Mouse (Mus musculus): ENCODE data around the gene Satb1. TPM values are rescaled to one million over a fixed set of nuclear protein-coding genes. Genes with fewer than 3 reads are reported as not detected.

Gene Satb1
- 16.3 TPM in 2 replicates for polyA plus RNA-seq (2016; fragmentation: Nextera tagmentation; extraction: Ambion mirVana)

DNA sequence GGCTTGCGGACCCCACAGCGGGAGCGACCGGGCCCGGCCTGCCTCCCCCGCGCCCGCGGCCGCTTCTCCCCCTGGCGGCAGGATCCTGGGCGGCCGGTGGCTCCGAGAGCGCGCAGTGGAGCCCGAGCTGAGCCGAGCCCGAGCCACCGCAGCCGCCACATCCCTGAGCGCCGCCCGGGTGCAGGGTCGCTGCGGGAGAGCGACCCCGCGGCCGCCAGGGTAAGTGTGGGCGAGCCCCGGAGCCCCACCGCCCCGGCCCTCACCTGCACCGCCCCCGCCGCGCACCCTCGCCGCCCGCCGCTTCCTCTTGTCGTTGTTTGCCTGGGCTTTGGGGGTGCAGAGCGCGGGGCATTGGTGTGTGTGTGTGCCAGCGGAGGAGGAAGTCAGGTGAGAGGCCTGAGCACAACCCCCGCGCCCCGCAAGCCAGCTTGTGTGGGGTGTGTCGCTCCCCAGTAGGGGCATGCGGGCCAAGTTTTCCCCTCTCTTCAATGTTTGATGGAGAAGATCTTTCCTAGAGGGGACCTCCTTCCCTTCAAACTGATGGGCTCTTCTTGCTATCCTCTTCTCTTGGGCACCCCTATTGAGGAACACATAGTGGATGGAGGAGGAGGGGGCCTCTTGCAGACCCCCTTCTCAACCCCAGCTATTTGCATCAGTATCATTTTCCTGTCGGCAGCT is at the start of gene Satb1:
TSS of gene Satb1 (minus strand) at position 391 of the 678 bp plus-strand sequence.
- Histone ChIP-seq H3K9me3 (no peaks in the 10 kb centered on the region), H3K36me3 (replicated peaks) (no peaks in the 10 kb centered on the region), H3K4me1 (peaks cover 23% of the 10 kb centered on the region), H3K27me3 (replicated peaks; ENCODE audit: low read depth, poor library complexity, severe bottlenecking) (peaks cover 81% of the 10 kb centered on the region), H3K27ac (replicated peaks) (peak within 1 kb of the TSS; percentile 79), H3K4me3 (peak within 1 kb of the TSS; percentile 75)
- WGBS, result under 1% methylated on average over 52 of the region's 52 CpGs
- DNase-seq (ENCODE audit: low spot score), result peak; percentile 84

DNA sequence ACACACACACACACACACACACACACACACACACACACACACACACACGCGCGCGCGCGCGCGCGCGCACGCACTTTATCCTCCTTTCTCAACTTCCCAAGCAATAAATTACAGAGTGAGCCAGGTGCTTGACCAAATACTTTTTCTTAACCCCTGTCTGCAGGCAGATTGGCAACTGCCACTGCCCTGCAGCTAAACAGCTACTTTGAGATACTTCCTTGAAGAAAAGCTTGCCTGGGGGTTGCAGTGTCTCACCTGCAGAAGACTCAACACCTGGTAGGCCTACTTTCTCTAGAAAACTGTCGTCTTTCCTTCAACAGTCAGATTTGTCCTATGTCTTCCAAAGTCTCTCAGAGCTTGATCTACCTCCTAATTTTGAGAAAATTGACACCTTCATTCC is 49.5 kb upstream of the Satb1 start:
- Histone ChIP-seq H3K4me1 (no peaks in the 10 kb centered on the region), H3K4me3 (no peak overlapping the region), H3K27ac (replicated peaks) (no peak overlapping the region), H3K9me3 (no peaks in the 10 kb centered on the region), H3K27me3 (replicated peaks; ENCODE audit: low read depth, poor library complexity, severe bottlenecking) (no peaks in the 10 kb centered on the region), H3K36me3 (replicated peaks) (no peaks in the 10 kb centered on the region)
- WGBS, result 97% methylated on average over 10 of the region's 12 CpGs
- no peak for DNase-seq (ENCODE audit: low spot score)

DNA sequence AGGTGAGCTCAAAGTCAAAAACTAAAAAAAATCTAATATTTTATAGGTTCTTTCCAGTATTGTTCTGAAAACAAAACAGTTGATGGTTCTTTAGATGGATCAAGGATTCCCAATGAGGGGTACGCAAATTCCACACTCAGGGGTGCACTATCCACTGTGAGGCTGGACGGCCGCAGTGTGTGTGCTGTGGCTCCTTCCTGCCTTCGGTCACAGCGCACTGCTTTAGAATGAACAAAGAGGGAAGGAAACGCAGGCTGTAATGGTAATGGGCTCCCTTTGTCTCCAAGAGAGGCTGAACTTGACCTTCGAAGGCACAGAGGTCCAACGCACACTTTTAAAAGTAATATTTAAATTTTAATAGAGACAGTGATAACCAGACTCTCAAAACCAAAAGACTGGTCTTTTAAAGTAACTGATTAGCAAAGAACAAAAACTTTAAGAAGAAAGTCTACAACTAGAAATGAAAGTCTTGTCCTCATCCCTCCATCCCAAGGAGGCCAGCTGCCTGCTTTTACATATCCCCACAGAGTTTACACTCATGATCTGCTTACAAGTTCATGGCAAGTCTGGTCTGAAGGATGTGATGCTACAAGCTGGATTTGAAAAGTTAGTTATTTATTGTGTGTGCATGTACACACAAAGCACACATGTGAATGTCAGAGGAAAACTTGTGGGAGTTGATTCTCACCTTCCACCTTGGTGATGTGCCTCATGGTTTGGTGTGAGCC is 48.0 kb upstream of the Satb1 start:
- H3K36me3 ChIP-seq (replicated peaks), result no peaks in the 10 kb centered on the region
- H3K4me1 ChIP-seq, result no peaks in the 10 kb centered on the region
- H3K27me3 ChIP-seq (replicated peaks; ENCODE audit: low read depth, poor library complexity, severe bottlenecking), result no peaks in the 10 kb centered on the region
- no peak overlapping the region for H3K4me3 ChIP-seq
- no peak for DNase-seq (ENCODE audit: low spot score)
- WGBS, result 82% methylated on average over 8 of the region's 8 CpGs
- no peaks in the 10 kb centered on the region for H3K9me3 ChIP-seq
- no peak overlapping the region for H3K27ac ChIP-seq (replicated peaks)

DNA sequence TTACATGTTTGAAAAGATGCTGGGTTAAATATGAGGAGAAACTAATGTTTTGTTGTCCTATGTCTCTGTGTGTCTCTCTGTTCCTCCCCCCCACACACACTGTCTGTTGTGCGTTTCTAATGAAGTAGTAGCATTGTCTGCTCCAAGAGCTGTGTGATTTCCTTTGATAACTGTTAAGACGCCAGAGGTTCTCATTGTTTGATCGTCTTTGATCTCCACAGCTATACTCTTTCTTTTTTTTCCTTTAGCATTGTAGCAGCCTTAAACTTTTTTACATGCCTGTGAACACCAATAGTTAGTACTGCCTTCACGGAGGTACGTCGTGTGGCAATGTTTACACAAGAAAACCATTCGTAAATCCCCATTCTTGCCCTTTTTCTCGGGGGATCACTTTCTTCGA is 47.1 kb upstream of the Satb1 start:
- Histone ChIP-seq H3K27me3 (replicated peaks; ENCODE audit: low read depth, poor library complexity, severe bottlenecking) (no peaks in the 10 kb centered on the region), H3K4me3 (no peak overlapping the region), H3K9me3 (no peaks in the 10 kb centered on the region), H3K36me3 (replicated peaks) (no peaks in the 10 kb centered on the region), H3K27ac (replicated peaks) (no peak overlapping the region), H3K4me1 (no peaks in the 10 kb centered on the region)
- WGBS, result 47% methylated on average over 9 of the region's 9 CpGs
- no peak for DNase-seq (ENCODE audit: low spot score)

DNA sequence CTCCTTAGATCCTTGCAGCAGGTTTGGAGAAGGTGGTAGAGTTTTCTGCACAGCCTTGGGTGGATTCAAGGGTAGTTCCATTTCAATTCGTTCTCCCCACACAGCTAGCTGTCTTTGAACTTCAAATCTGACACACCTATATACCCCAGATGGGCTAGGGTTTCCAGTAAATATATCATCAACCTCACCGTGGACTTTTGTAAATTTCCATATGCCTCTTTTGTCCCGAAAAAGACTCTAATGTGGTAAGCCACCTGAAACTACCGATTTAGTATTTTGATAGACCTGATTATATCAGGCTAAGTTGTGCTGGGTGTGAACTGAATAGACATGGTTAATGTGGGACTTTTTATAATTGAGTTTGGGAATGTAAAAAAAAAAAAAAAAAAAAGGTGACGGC is 46.6 kb upstream of the Satb1 start:
- H3K36me3 ChIP-seq (replicated peaks), result no peaks in the 10 kb centered on the region
- no peak for DNase-seq (ENCODE audit: low spot score)
- no peaks in the 10 kb centered on the region for H3K9me3 ChIP-seq
- H3K27ac ChIP-seq (replicated peaks), result no peak overlapping the region
- H3K4me1 ChIP-seq, result no peaks in the 10 kb centered on the region
- H3K4me3 ChIP-seq, result no peak overlapping the region
- WGBS, result 93% methylated on average over 5 of the region's 5 CpGs
- H3K27me3 ChIP-seq (replicated peaks; ENCODE audit: low read depth, poor library complexity, severe bottlenecking), result no peaks in the 10 kb centered on the region

DNA sequence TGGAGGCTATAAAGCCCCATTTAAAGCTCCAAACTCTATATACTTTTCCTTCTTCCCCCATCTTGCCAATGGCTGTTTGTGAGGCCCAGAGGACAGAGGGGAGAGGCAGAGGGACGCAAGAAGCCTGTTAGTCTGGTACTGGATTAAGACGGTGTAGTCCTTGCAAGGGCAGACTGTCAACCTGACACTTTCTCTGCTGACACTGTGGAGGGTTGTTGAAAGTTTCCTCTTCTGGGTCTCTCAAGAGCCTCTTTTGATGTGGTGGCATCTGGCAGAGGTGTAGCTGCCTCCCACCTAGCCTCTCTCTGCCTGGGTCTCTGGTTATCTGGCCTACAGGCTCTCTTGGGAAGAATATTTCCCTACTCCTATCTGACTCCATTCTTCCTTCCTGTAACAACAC is 46.1 kb upstream of the Satb1 start:
- 81% methylated on average over 2 of the region's 2 CpGs for WGBS
- no peak overlapping the region for H3K4me3 ChIP-seq
- no peak for DNase-seq (ENCODE audit: low spot score)
- H3K4me1 ChIP-seq, result no peaks in the 10 kb centered on the region
- no peaks in the 10 kb centered on the region for H3K36me3 ChIP-seq (replicated peaks)
- no peaks in the 10 kb centered on the region for H3K9me3 ChIP-seq
- no peaks in the 10 kb centered on the region for H3K27me3 ChIP-seq (replicated peaks; ENCODE audit: low read depth, poor library complexity, severe bottlenecking)
- no peak overlapping the region for H3K27ac ChIP-seq (replicated peaks)

DNA sequence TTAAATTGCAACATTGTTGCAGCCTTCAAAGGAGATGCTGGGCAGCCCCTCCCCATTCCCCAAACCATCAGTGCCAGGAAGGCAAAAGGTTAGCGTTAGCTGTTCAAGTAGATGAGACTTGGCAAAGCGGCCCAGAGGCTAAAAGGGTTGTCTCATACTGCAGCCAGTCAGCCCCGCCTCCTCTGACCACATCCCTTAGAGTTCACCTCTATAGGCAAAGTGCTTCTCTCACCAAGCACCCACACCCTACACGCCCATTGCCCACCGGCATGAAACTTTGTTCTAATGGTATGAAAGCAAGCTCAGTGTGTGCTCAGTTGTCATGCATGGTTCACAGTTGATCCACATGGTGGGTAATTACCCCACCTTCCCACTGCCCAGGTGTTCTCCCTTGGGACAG is 43.4 kb upstream of the Satb1 start:
- Histone ChIP-seq H3K27ac (replicated peaks) (no peak overlapping the region), H3K9me3 (no peaks in the 10 kb centered on the region), H3K36me3 (replicated peaks) (no peaks in the 10 kb centered on the region), H3K4me1 (no peaks in the 10 kb centered on the region), H3K4me3 (no peak overlapping the region), H3K27me3 (replicated peaks; ENCODE audit: low read depth, poor library complexity, severe bottlenecking) (no peaks in the 10 kb centered on the region)
- WGBS, result 92% methylated on average over 5 of the region's 5 CpGs
- no peak for DNase-seq (ENCODE audit: low spot score)

DNA sequence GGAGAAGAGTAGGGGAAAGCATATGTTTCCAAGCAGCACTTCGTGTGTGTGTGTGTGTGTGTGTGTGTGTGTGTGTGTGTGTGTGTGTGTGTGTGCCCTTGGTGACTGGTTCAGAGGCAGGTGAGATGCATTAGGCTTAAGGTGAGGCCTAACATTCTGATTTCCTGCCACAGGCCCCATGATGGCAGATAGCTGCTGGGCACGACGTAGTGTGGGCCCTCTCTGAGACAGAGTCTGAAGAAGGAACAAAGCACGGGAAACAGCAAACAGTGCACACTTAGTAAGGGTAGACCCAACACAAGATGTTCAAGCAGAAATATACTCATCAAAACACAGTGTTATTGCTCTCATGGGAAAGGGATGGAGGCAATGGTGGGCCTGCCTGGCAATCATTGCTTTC is 24.5 kb upstream of the Satb1 start:
- no peak overlapping the region for H3K27ac ChIP-seq (replicated peaks)
- WGBS, result 86% methylated on average over 4 of the region's 4 CpGs
- H3K9me3 ChIP-seq, result no peaks in the 10 kb centered on the region
- H3K36me3 ChIP-seq (replicated peaks), result no peaks in the 10 kb centered on the region
- DNase-seq (ENCODE audit: low spot score), result no peak
- no peaks in the 10 kb centered on the region for H3K27me3 ChIP-seq (replicated peaks; ENCODE audit: low read depth, poor library complexity, severe bottlenecking)
- no peaks in the 10 kb centered on the region for H3K4me1 ChIP-seq
- no peak overlapping the region for H3K4me3 ChIP-seq

DNA sequence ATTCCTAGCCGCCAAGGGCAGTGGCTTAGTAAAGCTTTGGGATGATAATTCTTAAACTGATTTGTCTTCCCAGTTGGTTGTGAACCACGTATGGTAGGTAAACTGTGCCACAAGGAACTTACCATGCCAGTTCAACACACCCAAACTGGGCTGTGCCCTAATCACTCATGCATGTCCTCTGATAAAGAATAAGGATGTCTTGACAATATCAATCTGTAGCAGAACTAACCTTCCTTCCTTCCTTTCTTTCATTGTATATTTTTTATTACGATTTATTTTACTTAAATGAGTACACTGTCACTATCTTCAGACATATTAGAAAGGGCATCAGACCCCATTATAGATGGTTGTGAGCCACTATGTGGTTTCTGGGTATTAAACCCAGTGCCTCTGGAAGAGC is 23.2 kb upstream of the Satb1 start:
- Histone ChIP-seq H3K4me3 (no peak overlapping the region), H3K4me1 (no peaks in the 10 kb centered on the region), H3K27ac (replicated peaks) (no peak overlapping the region), H3K9me3 (no peaks in the 10 kb centered on the region), H3K27me3 (replicated peaks; ENCODE audit: low read depth, poor library complexity, severe bottlenecking) (no peaks in the 10 kb centered on the region), H3K36me3 (replicated peaks) (no peaks in the 10 kb centered on the region)
- DNase-seq (ENCODE audit: low spot score), result no peak
- WGBS, result 84% methylated on average over 3 of the region's 3 CpGs

DNA sequence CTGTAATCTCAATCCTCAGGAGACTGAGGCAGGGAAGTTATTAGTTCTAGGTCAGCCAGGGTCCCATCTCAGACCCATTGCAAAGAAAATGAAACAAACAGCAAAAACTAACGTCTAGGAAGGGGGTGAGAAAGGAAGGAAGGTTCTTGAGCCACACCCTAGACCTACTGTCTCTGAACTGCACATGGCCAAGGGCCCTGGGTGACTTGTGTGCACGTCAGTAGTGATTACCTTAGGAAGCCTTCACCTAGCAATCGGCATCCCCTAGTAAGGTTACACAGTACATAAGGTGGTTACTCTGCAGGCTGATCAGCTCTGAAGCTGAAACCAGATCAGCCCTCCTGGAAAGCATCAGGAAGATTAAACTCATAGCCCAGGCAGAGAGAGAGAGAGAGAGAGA is 22.2 kb upstream of the Satb1 start:
- DNase-seq (ENCODE audit: low spot score), result no peak
- Histone ChIP-seq H3K4me3 (no peak overlapping the region), H3K27me3 (replicated peaks; ENCODE audit: low read depth, poor library complexity, severe bottlenecking) (no peaks in the 10 kb centered on the region), H3K9me3 (no peaks in the 10 kb centered on the region), H3K4me1 (no peaks in the 10 kb centered on the region), H3K36me3 (replicated peaks) (no peaks in the 10 kb centered on the region), H3K27ac (replicated peaks) (no peak overlapping the region)
- WGBS, result 84% methylated on average over 3 of the region's 3 CpGs

DNA sequence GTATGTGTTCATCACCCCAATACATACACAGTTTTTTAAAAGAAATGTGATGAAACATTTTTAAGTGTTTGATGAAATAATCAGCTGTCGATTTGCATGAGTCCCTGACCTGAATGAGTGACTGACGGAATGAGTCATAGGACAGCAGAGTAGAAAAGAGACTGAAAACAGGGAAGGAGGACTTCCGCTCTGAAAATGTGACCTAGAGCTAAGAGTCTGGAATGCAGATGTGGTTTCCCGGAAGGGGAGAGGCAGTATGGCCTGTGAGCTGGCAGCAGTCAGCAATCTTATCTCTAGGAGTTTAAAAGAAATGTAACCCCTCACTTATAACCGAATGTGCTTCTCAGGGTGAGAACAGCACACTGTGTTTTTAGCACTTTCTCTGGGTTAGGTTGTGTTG is 20.9 kb upstream of the Satb1 start:
- 81% methylated on average over 5 of the region's 5 CpGs for WGBS
- Histone ChIP-seq H3K4me3 (no peak overlapping the region), H3K27me3 (replicated peaks; ENCODE audit: low read depth, poor library complexity, severe bottlenecking) (no peaks in the 10 kb centered on the region), H3K4me1 (no peaks in the 10 kb centered on the region), H3K9me3 (no peaks in the 10 kb centered on the region), H3K27ac (replicated peaks) (no peak overlapping the region), H3K36me3 (replicated peaks) (no peaks in the 10 kb centered on the region)
- DNase-seq (ENCODE audit: low spot score), result no peak

DNA sequence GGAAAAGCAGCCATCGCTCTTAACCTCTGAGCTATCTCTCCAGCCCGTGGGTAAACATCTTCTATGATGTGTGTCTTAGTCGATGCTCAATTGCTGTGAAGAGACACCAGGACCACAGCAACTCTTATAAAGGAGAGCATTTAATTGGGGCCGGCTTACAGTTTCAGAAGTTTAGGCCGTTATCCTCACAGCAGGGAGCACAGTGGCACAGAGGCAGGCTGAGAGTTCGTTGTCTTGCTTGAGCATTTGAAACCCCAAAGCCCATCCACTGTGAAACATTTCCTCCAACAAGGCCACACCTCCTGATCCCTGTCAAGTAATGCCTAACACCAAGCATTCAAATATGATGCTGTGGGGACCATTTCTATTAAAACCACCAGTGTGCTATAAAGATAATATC is 7.5 kb upstream of the Satb1 start:
- no peaks in the 10 kb centered on the region for H3K36me3 ChIP-seq (replicated peaks)
- DNase-seq (ENCODE audit: low spot score), result no peak
- 68% methylated on average over 6 of the region's 6 CpGs for WGBS
- no peaks in the 10 kb centered on the region for H3K9me3 ChIP-seq
- H3K4me3 ChIP-seq, result no peak overlapping the region
- H3K4me1 ChIP-seq, result no peaks in the 10 kb centered on the region
- no peak overlapping the region for H3K27ac ChIP-seq (replicated peaks)
- H3K27me3 ChIP-seq (replicated peaks; ENCODE audit: low read depth, poor library complexity, severe bottlenecking), result peaks cover 7% of the 10 kb centered on the region

DNA sequence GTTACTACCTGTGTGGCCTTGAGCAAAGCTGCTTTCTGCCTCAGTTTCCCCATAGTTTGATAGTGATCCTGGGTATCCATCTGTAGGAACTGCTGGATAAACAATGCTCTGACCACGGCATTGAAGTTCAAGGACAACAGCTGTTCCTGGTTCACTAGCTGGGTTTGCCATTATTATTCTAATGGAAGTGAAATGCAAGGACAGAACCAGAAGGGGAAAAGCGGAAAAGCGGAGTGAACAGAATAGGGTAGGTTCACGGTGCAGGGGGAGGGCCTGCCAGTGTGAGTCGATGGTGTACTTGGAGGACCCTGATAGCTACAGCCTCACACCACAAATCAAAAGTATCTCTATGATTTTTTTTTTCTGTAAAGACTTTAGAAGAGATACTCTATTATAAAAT is 6.4 kb upstream of the Satb1 start:
- no peaks in the 10 kb centered on the region for H3K4me1 ChIP-seq
- no peak overlapping the region for H3K4me3 ChIP-seq
- H3K36me3 ChIP-seq (replicated peaks), result no peaks in the 10 kb centered on the region
- H3K9me3 ChIP-seq, result no peaks in the 10 kb centered on the region
- no peak overlapping the region for H3K27ac ChIP-seq (replicated peaks)
- H3K27me3 ChIP-seq (replicated peaks; ENCODE audit: low read depth, poor library complexity, severe bottlenecking), result peaks cover 18% of the 10 kb centered on the region
- DNase-seq (ENCODE audit: low spot score), result no peak
- WGBS, result 86% methylated on average over 5 of the region's 5 CpGs

Data from embryonic facial prominence, embryonic 10.5 days (tissue).